Comparison of ENCODE assay signal across 14 mouse cellular contexts in genomic region chr1:84992827-84993226, GRCm38 (mm10). TPM values are rescaled to one million over a fixed set of nuclear protein-coding genes. Genes with fewer than 3 reads are reported as not detected.
DNase-seq lines count a peak whose midpoint lies in the region; ATAC-seq and TF ChIP-seq lines count a peak whose summit lies in the region.
"Not testable (repeated sequence)": the region's sequence is repeated elsewhere in the genome, so short reads cannot be mapped to it uniquely, and the experiment has no call there.
"Had no signal": no experiment of that assay in that cellular context is flagged by ENCODE, and none has a peak within 500 bp of the region (broad histone marks: within the 10 kb centered on the region; RNA-seq: fewer than 3 reads in every experiment).

No protein-coding gene starts in this region.

- not testable (repeated sequence) for H3K9ac ChIP-seq in forebrain, embryonic 11.5 days (ENCODE audit: low read length); heart, embryonic 15.5 days; hindbrain, embryonic 15.5 days; limb, embryonic 13.5 days; stomach, postnatal 0 days (ENCODE audit: low read length)

- H3K4me2 ChIP-seq in forebrain, embryonic 11.5 days (ENCODE audit: low read depth, low read length, severe bottlenecking); heart, embryonic 15.5 days; hindbrain, embryonic 15.5 days; limb, embryonic 13.5 days (replicated peaks); stomach, postnatal 0 days (replicated peaks; ENCODE audit: low read depth): not testable (repeated sequence)

- not testable (repeated sequence) for H3K27ac ChIP-seq in forebrain, embryonic 11.5 days (ENCODE audit: low read depth, low read length); heart, embryonic 15.5 days; hindbrain, embryonic 15.5 days (replicated peaks); limb, embryonic 13.5 days; stomach, postnatal 0 days (replicated peaks)

- not testable (repeated sequence) for TF ChIP-seq CTCF in stomach, postnatal 0 days (IDR thresholded peaks at IDR 0.05; ENCODE audit: low read depth)

- not testable (repeated sequence) for DNase-seq in forebrain, embryonic 11.5 days (ENCODE audit: low spot score); stomach, postnatal 0 days (ENCODE audit: low spot score)

- TF ChIP-seq EP300 in stomach, postnatal 0 days (optimal IDR thresholded peaks at IDR 0.05): not testable (repeated sequence)

- H3K36me3 ChIP-seq in forebrain, embryonic 11.5 days (ENCODE audit: control insufficient read depth, insufficient read depth, low read length); heart, embryonic 15.5 days; hindbrain, embryonic 15.5 days; limb, embryonic 13.5 days; stomach, postnatal 0 days (ENCODE audit: control insufficient read depth, insufficient read depth, low read length): not testable (repeated sequence)

- not testable (repeated sequence) for H3K4me1 ChIP-seq in forebrain, embryonic 11.5 days (replicated peaks; ENCODE audit: control insufficient read depth, insufficient read depth, low read length); heart, embryonic 15.5 days (replicated peaks); hindbrain, embryonic 15.5 days (replicated peaks); limb, embryonic 13.5 days; stomach, postnatal 0 days (replicated peaks; ENCODE audit: control insufficient read depth, insufficient read depth)

- not testable (repeated sequence) for H3K27me3 ChIP-seq in forebrain, embryonic 11.5 days (ENCODE audit: control insufficient read depth, insufficient read depth, low read length); heart, embryonic 15.5 days; hindbrain, embryonic 15.5 days; limb, embryonic 13.5 days; stomach, postnatal 0 days (ENCODE audit: control insufficient read depth, insufficient read depth, low read length)

- not testable (repeated sequence) for H3K4me3 ChIP-seq in forebrain, embryonic 11.5 days (ENCODE audit: low read depth, low read length); heart, embryonic 15.5 days; hindbrain, embryonic 15.5 days; limb, embryonic 13.5 days; stomach, postnatal 0 days (ENCODE audit: low read depth, low read length)

- WGBS in forebrain, embryonic 11.5 days: no CpG with 5 or more reads among the region's 3 CpGs
- WGBS in heart, embryonic 15.5 days: no CpG with 5 or more reads among the region's 3 CpGs
- no CpG with 5 or more reads among the region's 3 CpGs for WGBS in hindbrain, embryonic 15.5 days
- WGBS in limb, embryonic 13.5 days: no CpG with 5 or more reads among the region's 3 CpGs
- no CpG with 5 or more reads among the region's 3 CpGs for WGBS in stomach, postnatal 0 days

- H3K9me3 ChIP-seq in forebrain, embryonic 11.5 days (ENCODE audit: control insufficient read depth, low read length); heart, embryonic 15.5 days (replicated peaks); hindbrain, embryonic 15.5 days; limb, embryonic 13.5 days; stomach, postnatal 0 days (ENCODE audit: control insufficient read depth, low read length): not testable (repeated sequence)

- peak; percentile 68; the same call in 1 of the 2 replicates for ATAC-seq in cerebellum, adult (ENCODE audit: insufficient number of reproducible peaks, low FRiP score, low TSS enrichment)
- peak; percentile 51 for ATAC-seq in forebrain, embryonic 11.5 days (replicated peaks; ENCODE audit: low FRiP score)
- peak; percentile 47 for ATAC-seq in heart, embryonic 15.5 days (replicated peaks; ENCODE audit: insufficient number of reproducible peaks, insufficient read depth, low FRiP score, low read depth)
- 0 out of 2 replicates have a peak, but pooled peaks have one; percentile 27 for ATAC-seq in hindbrain, embryonic 15.5 days (ENCODE audit: low FRiP score, low read depth)
- ATAC-seq in limb, embryonic 13.5 days (ENCODE audit: low FRiP score, low read depth): 0 out of 2 replicates have a peak, but pooled peaks have one; percentile 24
- peak; percentile 26; the same call in 1 of the 2 replicates for ATAC-seq in megakaryocyte-erythroid progenitor cell, adult 5-6 weeks (replicated peaks; ENCODE audit: low FRiP score, low TSS enrichment, poor library complexity, severe bottlenecking)
- peak; percentile 78 for ATAC-seq in monocyte, adult 5-6 weeks (replicated peaks; ENCODE audit: insufficient number of reproducible peaks, low FRiP score, low TSS enrichment, poor library complexity, severe bottlenecking)
- peak; percentile 53; the same call in 1 of the 2 replicates for ATAC-seq in stomach, postnatal 0 days (ENCODE audit: low FRiP score, low TSS enrichment)

RNA-seq across cellular contexts. Expression of gene Slc16a14, which starts 57.9 kb away (rescaled TPM):
- polyA plus RNA-seq in forebrain, embryonic 11.5 days (2014; fragmentation: Nextera tagmentation; extraction: Ambion mirVana): 3.0 and 4.5 TPM in 2 replicates
- 0.05 and 0.14 TPM in 2 replicates for polyA plus RNA-seq in heart, embryonic 15.5 days (2015; fragmentation: Nextera tagmentation; extraction: Ambion mirVana)
- polyA plus RNA-seq in hindbrain, embryonic 15.5 days (2015; fragmentation: Nextera tagmentation; extraction: Ambion mirVana): 13.1 and 19.0 TPM in 2 replicates
- 0.34 and 0.91 TPM in 2 replicates for polyA plus RNA-seq in limb, embryonic 13.5 days (2015; fragmentation: Nextera tagmentation; extraction: Ambion mirVana)
- not detected in 2 replicates for total RNA-seq in megakaryocyte-erythroid progenitor cell, adult 5-6 weeks (2014; fragmentation: Nextera tagmentation)
- total RNA-seq in megakaryocyte-erythroid progenitor cell, adult 5-6 weeks (2017): not detected in 2 replicates
- total RNA-seq in monocyte, adult 5-6 weeks (2017): 0.29 TPM in 1 of 3 replicates, not detected in the others
- polyA plus RNA-seq in stomach, postnatal 0 days (2015; fragmentation: Nextera tagmentation; extraction: Ambion mirVana): 0.11 and 0.18 TPM in 2 replicates
- total RNA-seq: common myeloid progenitor, adult 5-6 weeks; gastrocnemius, postnatal 10 days; granulocyte monocyte progenitor cell, adult 5-6 weeks; liver, adult 2 months had no signal
- polyA plus RNA-seq: CD4-positive, CD25-positive, alpha-beta regulatory T cell, adult 4 months; erythroblast, embryonic 14.5 days; liver, adult 2 months had no signal

Comparison
In these comparisons a context has a peak if more than half of its experiments do, and no peak if none do; other contexts are left out.
1. ATAC-seq: peak in every context shown above with its lines; median percentile 78 in monocyte, adult 5-6 weeks; 68 in cerebellum, adult; 53 in stomach, postnatal 0 days; 51 in forebrain, embryonic 11.5 days; 47 in heart, embryonic 15.5 days; 27 in hindbrain, embryonic 15.5 days; 26 in megakaryocyte-erythroid progenitor cell, adult 5-6 weeks; 24 in limb, embryonic 13.5 days.